Mouse (Mus musculus) heart, postnatal 36 days (tissue): ENCODE measurements at regions not wholly inside any gene's neighbourhood (a gene's known extent, or its start where the extent isn't known, plus 50 kb on each side); places are given as distances from the start of the nearest gene placed in this dataset.

ENCODE experiments used
- DNase-seq, 2 experiments: peaks; one replicate each; pipeline ENCODE4 v3.0.0; 2021 to 2022
- intact Hi-C: fragments of 180-260 bp; cut with DNase I; formaldehyde crosslinking; loops from one replicate; pipeline ENCODE4 v1.15.1; 2025

GRCm38 (mm10) chr6:100109979-100110378 is 177.3 kb downstream of the Rybp start:
- peak; percentile 47 to 53 for DNase-seq
- intact Hi-C loops = no loop called here

GRCm38 (mm10) chr6:100109351-100109750 is 177.9 kb downstream of the Rybp start:
- intact Hi-C loops = no loop called here

GRCm38 (mm10) chr6:100107508-100107907 is 179.8 kb downstream of the Rybp start:
- DNase-seq = no peak
- intact Hi-C loops = no loop called here

More at GRCm38 (mm10) chr6:100109351-100109750, 177.9 kb downstream of the Rybp start:
- no peak for DNase-seq

- intact Hi-C loops = no loop called here
- no peak for DNase-seq
Measured at GRCm38 (mm10) chr6:100107066-100107465, 180.2 kb downstream of the Rybp start.

- intact Hi-C loops = no loop called here
- no peak for DNase-seq
Measured at GRCm38 (mm10) chr6:100100565-100101133, 186.6 kb downstream of the Rybp start.

- DNase-seq = no peak
- intact Hi-C loops = no loop called here
Measured at GRCm38 (mm10) chr6:100096393-100097125, 190.7 kb downstream of the Rybp start.

- no peak for DNase-seq
- intact Hi-C loops = no loop called here
Measured at GRCm38 (mm10) chr6:100094653-100095217, 192.6 kb downstream of the Rybp start.

- DNase-seq = no peak
- intact Hi-C loops = no loop called here
Measured at GRCm38 (mm10) chr6:100092870-100093269, 194.4 kb downstream of the Rybp start.

- intact Hi-C loops = no loop called here
- no peak for DNase-seq
Measured at GRCm38 (mm10) chr6:100091815-100092214, 195.5 kb downstream of the Rybp start.

- no peak for DNase-seq
- intact Hi-C loops = no loop called here
Measured at GRCm38 (mm10) chr6:100088576-100088975, 198.7 kb downstream of the Rybp start.

GRCm38 (mm10) chr6:100086807-100087206 is 200.5 kb downstream of the Rybp start:
- no peak for DNase-seq
- intact Hi-C loops = no loop called here

GRCm38 (mm10) chr6:100085981-100086380 is 201.3 kb downstream of the Rybp start:
- intact Hi-C loops = no loop called here
- no peak for DNase-seq

- intact Hi-C loops = no loop called here
- DNase-seq = no peak
Measured at GRCm38 (mm10) chr6:100083868-100084477, 203.3 kb downstream of the Rybp start.

- intact Hi-C loops = no loop called here
Measured at GRCm38 (mm10) chr6:100083127-100083526, 204.2 kb downstream of the Rybp start.

GRCm38 (mm10) chr6:100074672-100075335 is 212.5 kb downstream of the Rybp start:
- DNase-seq = peak; percentile 22 to 39

More at GRCm38 (mm10) chr6:100083127-100083526, 204.2 kb downstream of the Rybp start:
- DNase-seq = no peak

GRCm38 (mm10) chr6:100072261-100072968 is 214.9 kb downstream of the Rybp start:
- no peak for DNase-seq
- intact Hi-C loops = no loop called here

More at GRCm38 (mm10) chr6:100074672-100075335, 212.5 kb downstream of the Rybp start:
- intact Hi-C loops = no loop called here

GRCm38 (mm10) chr6:100069151-100069550 is 218.1 kb downstream of the Rybp start:
- intact Hi-C loops = no loop called here
- DNase-seq = no peak

- DNase-seq = no peak
- intact Hi-C loops = no loop called here
Measured at GRCm38 (mm10) chr6:100067273-100067672, 220.0 kb downstream of the Rybp start.

GRCm38 (mm10) chr6:100065586-100065985 is 221.7 kb downstream of the Rybp start:
- DNase-seq = no peak
- intact Hi-C loops = no loop called here

GRCm38 (mm10) chr6:100062961-100063360 is 224.3 kb downstream of the Rybp start:
- intact Hi-C loops = loop anchor here (5.0 kb wide), 1 partner anchor 64 kb away; no protein-coding TSS in a partner anchor
- no peak for DNase-seq
